Mouse (Mus musculus): ENCODE results near the gene Gm43638.
"Not testable (repeated sequence)": the region's sequence is repeated elsewhere in the genome, so short reads cannot be mapped to it uniquely, and the experiment has no call there.

Gene Gm43638

DNA sequence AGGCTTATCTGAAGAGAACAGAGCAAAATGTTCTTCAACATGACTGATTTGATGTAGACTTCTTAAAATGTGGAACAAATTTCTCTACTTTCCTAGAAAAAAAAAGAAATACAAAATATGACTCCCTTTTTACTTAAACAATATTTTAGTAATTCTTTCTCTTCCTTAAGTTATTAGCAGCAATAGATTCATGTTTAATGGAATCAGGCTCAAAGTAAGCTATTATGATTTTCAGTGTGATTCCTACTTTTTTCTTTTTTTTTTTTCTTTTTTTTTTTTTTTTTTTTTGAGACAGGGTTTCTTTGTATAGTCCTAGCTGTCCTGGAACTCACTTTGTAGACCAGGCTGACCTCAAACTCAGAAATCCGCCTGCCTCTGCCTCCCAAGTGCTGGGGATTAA, at the start of gene Gm43638:
Gene Gm43638, minus strand, starts transcription at position 101 of the 400 bp plus-strand sequence.
- H3K4me1 ChIP-seq (replicated peaks; ENCODE audit: low read depth, low read length); H3K9me3 ChIP-seq (ENCODE audit: low read length); H3K4me3 ChIP-seq (replicated peaks; ENCODE audit: low read length); H3K36me3 ChIP-seq (ENCODE audit: insufficient read depth, low read length); H3K27me3 ChIP-seq (ENCODE audit: insufficient read depth, low read length): not testable (repeated sequence)

DNA sequence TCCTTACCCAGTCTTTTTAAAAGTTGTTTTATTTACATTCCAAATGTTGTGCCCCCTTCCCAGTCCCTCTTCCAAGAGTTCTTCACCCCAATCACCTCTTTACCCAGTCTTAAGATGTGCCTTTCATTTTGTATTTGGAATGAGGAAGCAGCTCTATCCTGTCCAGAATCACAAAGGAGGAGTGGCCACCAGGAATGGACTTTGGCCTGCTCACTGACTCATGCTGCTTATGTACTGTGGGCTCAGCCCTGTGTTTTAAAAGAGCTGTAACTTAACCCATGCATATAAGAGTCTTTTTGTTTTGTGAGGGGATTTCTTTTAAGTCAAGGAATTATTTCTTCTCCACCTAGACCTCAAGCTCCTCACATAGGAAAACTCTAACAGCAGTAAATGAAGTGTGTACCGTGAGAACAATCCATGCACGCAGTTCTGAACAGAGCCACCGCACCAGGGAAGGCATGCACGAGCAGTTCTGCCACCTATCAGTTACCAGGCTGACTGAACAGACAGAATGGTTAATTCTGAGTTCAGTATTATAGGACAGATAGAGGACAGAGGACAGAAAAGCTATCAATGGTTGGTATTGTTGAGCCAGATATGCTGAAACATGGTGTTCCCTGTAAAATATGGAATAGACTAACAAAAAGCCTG, 49.5 kb upstream of the Gm43638 start:
- Histone ChIP-seq H3K36me3 (ENCODE audit: insufficient read depth, low read length) (no peaks in the 10 kb centered on the region), H3K4me3 (replicated peaks; ENCODE audit: low read length) (no peak overlapping the region), H3K9me3 (ENCODE audit: low read length) (no peaks in the 10 kb centered on the region), H3K27me3 (ENCODE audit: insufficient read depth, low read length) (no peaks in the 10 kb centered on the region), H3K4me1 (replicated peaks; ENCODE audit: low read depth, low read length) (no peaks in the 10 kb centered on the region)
- no peak for TF ChIP-seq NANOG (IDR thresholded peaks at IDR 0.05; ENCODE audit: borderline replicate concordance, low read length)
- no peak for TF ChIP-seq CTCF (conservative IDR thresholded peaks at IDR 0.05; ENCODE audit: low read length)
- no peak for TF ChIP-seq POU5F1 (IDR thresholded peaks at IDR 0.05; ENCODE audit: borderline replicate concordance, low read length)

DNA sequence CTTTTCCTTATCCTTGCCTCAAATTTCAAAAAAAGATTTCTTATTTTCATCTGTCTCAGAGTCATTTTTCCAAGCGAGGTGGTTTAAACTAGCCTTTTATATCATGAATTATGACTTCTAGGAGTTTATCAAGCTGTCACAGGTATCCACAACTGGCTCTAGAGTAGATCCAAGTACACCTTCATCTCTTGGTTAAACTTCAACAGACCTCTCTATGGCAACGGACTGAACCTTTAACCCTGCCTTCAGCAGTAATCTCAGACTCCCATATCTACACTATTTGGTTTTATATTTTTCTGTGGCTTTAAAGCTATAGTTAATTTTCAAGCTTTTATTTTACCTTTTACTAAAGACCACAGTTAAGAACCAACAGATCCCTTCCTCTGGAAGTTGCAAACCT, 45.7 kb upstream of the Gm43638 start:
- Histone ChIP-seq H3K27me3 (ENCODE audit: insufficient read depth, low read length) (no peaks in the 10 kb centered on the region), H3K4me1 (replicated peaks; ENCODE audit: low read depth, low read length) (no peaks in the 10 kb centered on the region), H3K9me3 (ENCODE audit: low read length) (no peaks in the 10 kb centered on the region), H3K36me3 (ENCODE audit: insufficient read depth, low read length) (no peaks in the 10 kb centered on the region), H3K4me3 (replicated peaks; ENCODE audit: low read length) (no peak overlapping the region)
- TF ChIP-seq NANOG (IDR thresholded peaks at IDR 0.05; ENCODE audit: borderline replicate concordance, low read length) = no peak
- TF ChIP-seq CTCF (conservative IDR thresholded peaks at IDR 0.05; ENCODE audit: low read length) = no peak
- TF ChIP-seq POU5F1 (IDR thresholded peaks at IDR 0.05; ENCODE audit: borderline replicate concordance, low read length) = no peak

DNA sequence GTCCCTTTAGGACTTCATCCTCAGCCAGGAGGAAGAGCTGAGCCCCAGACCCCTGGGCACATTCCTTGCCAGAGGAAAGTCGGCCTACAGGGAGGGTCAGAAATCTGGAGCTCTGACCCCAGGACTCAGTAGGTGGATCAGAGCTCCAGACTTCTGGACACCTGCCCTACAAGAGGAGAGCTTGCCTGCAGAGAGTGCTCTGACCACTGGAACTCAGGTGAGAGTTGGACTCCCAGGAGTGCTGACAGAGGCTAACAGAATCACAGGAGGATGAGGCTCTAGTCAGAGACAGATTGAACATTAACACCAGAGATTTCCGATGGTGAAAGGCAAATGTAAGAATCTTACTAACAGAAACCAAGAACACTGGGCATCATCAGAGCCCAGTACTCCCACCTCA, 37.0 kb upstream of the Gm43638 start:
- H3K4me1 ChIP-seq (replicated peaks; ENCODE audit: low read depth, low read length); H3K9me3 ChIP-seq (ENCODE audit: low read length); H3K36me3 ChIP-seq (ENCODE audit: insufficient read depth, low read length); H3K27me3 ChIP-seq (ENCODE audit: insufficient read depth, low read length); H3K4me3 ChIP-seq (replicated peaks; ENCODE audit: low read length): not testable (repeated sequence)

DNA sequence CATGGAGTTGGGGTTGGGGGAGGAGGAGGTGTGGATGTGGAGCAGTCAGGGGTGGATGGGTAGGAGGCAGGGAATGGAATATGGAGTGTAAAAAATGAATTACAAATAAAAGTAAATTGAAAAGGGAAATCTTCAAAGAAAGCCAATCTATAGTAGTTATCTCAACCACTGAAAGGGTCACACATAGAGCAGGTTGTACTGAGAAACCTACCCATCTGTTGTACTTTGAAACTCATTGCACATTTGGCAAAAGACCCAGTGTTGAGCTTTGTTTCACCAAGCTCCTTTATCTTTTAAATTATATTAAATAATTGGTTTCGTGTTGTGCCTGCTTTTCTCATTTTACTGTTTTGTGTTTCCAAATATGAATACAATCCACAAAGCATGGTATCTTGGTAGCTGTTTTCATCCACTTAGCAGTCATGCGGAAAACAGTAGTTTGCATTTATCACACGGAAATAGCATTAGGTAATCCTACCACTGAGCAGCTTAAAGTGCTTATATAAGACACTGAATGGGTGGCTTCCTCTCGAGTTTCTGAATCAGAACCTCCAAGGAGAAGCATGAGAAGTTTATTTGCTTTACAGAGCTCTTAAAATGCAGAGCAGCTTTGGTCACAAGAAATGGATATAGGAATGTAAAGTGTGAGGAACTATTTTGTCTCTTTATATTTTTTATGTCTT, 19.3 kb upstream of the Gm43638 start:
- no peaks in the 10 kb centered on the region for H3K4me1 ChIP-seq (replicated peaks; ENCODE audit: low read depth, low read length)
- no peaks in the 10 kb centered on the region for H3K9me3 ChIP-seq (ENCODE audit: low read length)
- TF ChIP-seq POU5F1 (IDR thresholded peaks at IDR 0.05; ENCODE audit: borderline replicate concordance, low read length) (no peak), CTCF (conservative IDR thresholded peaks at IDR 0.05; ENCODE audit: low read length) (no peak), NANOG (IDR thresholded peaks at IDR 0.05; ENCODE audit: borderline replicate concordance, low read length) (no peak)
- H3K4me3 ChIP-seq (replicated peaks; ENCODE audit: low read length) = no peak overlapping the region
- no peaks in the 10 kb centered on the region for H3K36me3 ChIP-seq (ENCODE audit: insufficient read depth, low read length)
- H3K27me3 ChIP-seq (ENCODE audit: insufficient read depth, low read length) = no peaks in the 10 kb centered on the region

DNA sequence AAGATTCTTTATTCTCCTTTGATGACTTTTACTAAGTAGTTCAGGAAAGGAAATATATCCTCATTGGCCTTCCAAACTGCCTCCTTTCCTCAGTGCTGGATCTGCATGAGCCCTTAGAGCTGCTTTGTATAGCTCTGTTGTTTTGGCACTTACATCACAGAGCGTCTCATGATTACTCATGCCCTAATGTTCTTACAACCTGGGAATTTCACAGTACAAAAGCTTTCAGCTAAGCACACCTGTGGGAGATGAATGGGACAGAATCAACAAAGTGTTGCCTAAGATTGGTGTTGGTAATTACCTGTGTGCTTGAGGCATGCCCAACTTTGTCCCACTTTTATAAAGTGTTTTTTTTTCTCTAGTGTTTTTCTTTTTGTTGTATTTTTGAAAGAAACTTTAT, 16.1 kb upstream of the Gm43638 start:
- Histone ChIP-seq H3K36me3 (ENCODE audit: insufficient read depth, low read length) (no peaks in the 10 kb centered on the region), H3K4me1 (replicated peaks; ENCODE audit: low read depth, low read length) (no peaks in the 10 kb centered on the region), H3K9me3 (ENCODE audit: low read length) (no peaks in the 10 kb centered on the region), H3K27me3 (ENCODE audit: insufficient read depth, low read length) (no peaks in the 10 kb centered on the region), H3K4me3 (replicated peaks; ENCODE audit: low read length) (no peak overlapping the region)
- TF ChIP-seq POU5F1 (IDR thresholded peaks at IDR 0.05; ENCODE audit: borderline replicate concordance, low read length) (no peak), NANOG (IDR thresholded peaks at IDR 0.05; ENCODE audit: borderline replicate concordance, low read length) (0 out of 2 replicates have a peak, but pooled peaks have one; percentile 6)

DNA sequence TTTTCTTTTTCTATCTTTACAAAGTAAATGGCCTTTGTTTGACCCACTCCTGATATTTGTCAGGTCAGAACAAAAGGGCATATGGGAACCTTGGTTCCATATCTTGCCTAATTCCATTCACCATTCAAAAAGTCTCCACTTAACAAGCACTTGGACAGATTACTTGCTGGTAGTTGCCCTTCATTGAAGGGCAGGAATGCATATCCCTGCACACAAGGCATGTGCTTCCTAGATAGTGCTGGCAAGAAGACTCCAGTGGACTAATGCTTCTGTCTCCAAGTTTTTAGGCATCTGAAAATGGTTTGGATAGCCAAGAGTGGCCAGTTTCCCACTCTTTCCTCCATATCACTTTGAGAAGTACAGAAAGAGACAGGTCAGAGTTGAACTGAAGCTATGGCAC, 12.7 kb upstream of the Gm43638 start:
- Histone ChIP-seq H3K4me3 (replicated peaks; ENCODE audit: low read length) (no peak overlapping the region), H3K4me1 (replicated peaks; ENCODE audit: low read depth, low read length) (no peaks in the 10 kb centered on the region), H3K36me3 (ENCODE audit: insufficient read depth, low read length) (no peaks in the 10 kb centered on the region), H3K9me3 (ENCODE audit: low read length) (no peaks in the 10 kb centered on the region), H3K27me3 (ENCODE audit: insufficient read depth, low read length) (no peaks in the 10 kb centered on the region)
- TF ChIP-seq NANOG (IDR thresholded peaks at IDR 0.05; ENCODE audit: borderline replicate concordance, low read length) (no peak), CTCF (conservative IDR thresholded peaks at IDR 0.05; ENCODE audit: low read length) (no peak), POU5F1 (IDR thresholded peaks at IDR 0.05; ENCODE audit: borderline replicate concordance, low read length) (no peak)

DNA sequence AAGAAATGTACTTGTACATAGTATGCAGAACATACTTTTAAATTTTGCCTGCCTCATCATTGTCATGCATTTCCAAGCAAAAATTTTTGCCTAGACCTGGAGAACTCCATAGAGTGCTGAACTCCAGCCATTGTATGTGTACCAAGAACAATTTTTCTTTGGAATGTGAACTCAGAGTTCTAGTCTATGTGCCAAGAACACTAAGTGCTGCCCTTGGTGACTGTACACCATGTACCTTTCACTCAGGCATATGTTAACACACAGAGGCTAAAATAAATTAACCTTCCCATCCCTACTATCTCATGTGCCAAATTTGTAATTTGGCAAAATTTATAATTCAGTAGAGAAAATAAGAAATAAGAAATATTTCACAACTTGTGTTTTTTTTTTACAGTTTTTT, 12.3 kb upstream of the Gm43638 start:
- H3K36me3 ChIP-seq (ENCODE audit: insufficient read depth, low read length) = no peaks in the 10 kb centered on the region
- TF ChIP-seq CTCF (conservative IDR thresholded peaks at IDR 0.05; ENCODE audit: low read length) = no peak
- TF ChIP-seq POU5F1 (IDR thresholded peaks at IDR 0.05; ENCODE audit: borderline replicate concordance, low read length) = no peak
- TF ChIP-seq NANOG (IDR thresholded peaks at IDR 0.05; ENCODE audit: borderline replicate concordance, low read length) = no peak

DNA sequence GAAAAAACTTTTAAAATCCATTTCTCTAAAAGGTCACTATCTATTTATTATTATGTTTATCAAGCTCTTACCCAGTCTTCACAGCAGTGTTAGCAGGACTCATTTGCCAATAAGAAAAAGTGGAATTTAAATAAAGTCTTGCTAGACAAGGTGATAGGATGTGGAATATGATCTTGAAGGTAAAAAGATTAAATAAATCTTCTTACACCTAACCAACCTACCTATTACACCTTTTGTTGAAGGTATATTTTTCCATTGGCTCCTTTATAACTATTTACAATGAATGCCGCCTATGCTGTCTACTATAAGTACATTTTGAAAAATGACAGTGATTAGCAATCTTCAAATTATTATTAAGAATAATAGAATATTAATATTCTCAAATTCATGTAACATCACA, 4.2 kb upstream of the Gm43638 start, which contains the start of gene Ugt2a1:
Gene Ugt2a1, minus strand, starts transcription at position 101 of the 400 bp plus-strand sequence.
- no peak for TF ChIP-seq POU5F1 (IDR thresholded peaks at IDR 0.05; ENCODE audit: borderline replicate concordance, low read length)
- no peak for TF ChIP-seq NANOG (IDR thresholded peaks at IDR 0.05; ENCODE audit: borderline replicate concordance, low read length)
- no peak for TF ChIP-seq CTCF (conservative IDR thresholded peaks at IDR 0.05; ENCODE audit: low read length)
- no peaks in the 10 kb centered on the region for H3K4me1 ChIP-seq (replicated peaks; ENCODE audit: low read depth, low read length)
- H3K9me3 ChIP-seq (ENCODE audit: low read length) = peaks cover 2% of the 10 kb centered on the region; the same call in 1 of the 2 replicates
- no peaks in the 10 kb centered on the region for H3K27me3 ChIP-seq (ENCODE audit: insufficient read depth, low read length)
- no peak within 1 kb of the TSS for H3K4me3 ChIP-seq (replicated peaks; ENCODE audit: low read length)
- H3K36me3 ChIP-seq (ENCODE audit: insufficient read depth, low read length) = no peaks in the 10 kb centered on the region

More for the DNA sequence above, 12.3 kb upstream of the Gm43638 start:
- Histone ChIP-seq H3K9me3 (ENCODE audit: low read length) (no peaks in the 10 kb centered on the region), H3K4me3 (replicated peaks; ENCODE audit: low read length) (no peak overlapping the region), H3K4me1 (replicated peaks; ENCODE audit: low read depth, low read length) (no peaks in the 10 kb centered on the region), H3K27me3 (ENCODE audit: insufficient read depth, low read length) (no peaks in the 10 kb centered on the region)
